Mouse (Mus musculus) kidney, embryonic 16.5 days (tissue): ENCODE measurements around the gene Pla2g2e. TPM values are rescaled to one million over a fixed set of nuclear protein-coding genes. Genes with fewer than 3 reads are reported as not detected.

Source experiments
- ATAC-seq: fragments of 200-750 bp; cut with Nextera tagmentation; 2 replicates; pipeline ENCODE4 v1.8.0; 2017; ENCODE audit warnings: moderate TSS enrichment; ENCODE audit not compliant: low FRiP score, low TSS enrichment
- H3K27ac ChIP-seq: fragments of 300-500 bp; sonication (generic); 2 replicates; pipeline ENCODE4 v1.5.1; 2014; ENCODE audit warnings: low read length
- H3K27me3 ChIP-seq: fragments of 300-500 bp; sonication (generic); 2 replicates; pipeline ENCODE4 v1.6.1; 2014; ENCODE audit warnings: low read length, control low read depth, mixed read lengths; ENCODE audit not compliant: insufficient read depth
- H3K36me3 ChIP-seq: fragments of 300-500 bp; sonication (generic); 2 replicates; pipeline ENCODE4 v1.6.1; 2014; ENCODE audit warnings: low read length, control low read depth, mixed read lengths; ENCODE audit not compliant: insufficient read depth
- H3K4me1 ChIP-seq: fragments of 300-500 bp; sonication (generic); 2 replicates; pipeline ENCODE4 v1.6.1; 2014; ENCODE audit warnings: low read length, control low read depth, mixed read lengths; ENCODE audit not compliant: insufficient read depth
- H3K4me2 ChIP-seq: fragments of 300-500 bp; sonication (generic); replicated peaks from 2 replicates; pipeline ENCODE4 v1.6.1; 2014; ENCODE audit warnings: low read depth, low read length
- H3K4me3 ChIP-seq: fragments of 300-500 bp; sonication (generic); 2 replicates; pipeline ENCODE4 v1.5.1; 2014; ENCODE audit warnings: mild to moderate bottlenecking, low read length
- H3K9ac ChIP-seq: fragments of 300-500 bp; sonication (generic); replicated peaks from 2 replicates; pipeline ENCODE4 v1.6.1; 2014; ENCODE audit warnings: low read length
- H3K9me3 ChIP-seq: fragments of 300-500 bp; sonication (generic); 2 replicates; pipeline ENCODE4 v1.6.1; 2016; ENCODE audit warnings: low read length, control low read depth
- WGBS: fragments of 180-500 bp; shearing (Covaris S2); extraction: QIAGEN DNeasy Blood & Tissue Kit; methylation state at CpG from one replicate; pipeline ENCODE4 v1.1.7; 2014; 5-methylcytosine and 5-hydroxymethylcytosine counted together
- polyA plus RNA-seq: library from polyadenylated mRNA; unstranded; fragments of >200 nt; fragmentation: Nextera tagmentation; extraction: Ambion mirVana; gene quantifications from 2 replicates; pipeline ENCODE4 v1.2.1, GENCODE M21; 2015

The Pla2g2e gene
- 0.35 and 0.55 TPM in 2 replicates for polyA plus RNA-seq

GRCm38 (mm10) chr4:138877731-138878130 is at the start of gene Pla2g2e:
Gene Pla2g2e, plus strand, starts transcription at chr4:138877942.
- H3K9ac ChIP-seq = no peak within 1 kb of the TSS
- 59% methylated on average over 4 of the region's 4 CpGs for WGBS
- no peaks in the 10 kb centered on the region for H3K36me3 ChIP-seq
- H3K9me3 ChIP-seq = no peaks in the 10 kb centered on the region
- peak; percentile 19; the same call in 1 of the 2 replicates for ATAC-seq
- no peak within 1 kb of the TSS for H3K4me2 ChIP-seq
- no peak within 1 kb of the TSS for H3K4me3 ChIP-seq
- peaks cover 21% of the 10 kb centered on the region for H3K4me1 ChIP-seq
- H3K27me3 ChIP-seq = no peaks in the 10 kb centered on the region
- no peak within 1 kb of the TSS for H3K27ac ChIP-seq

GRCm38 (mm10) chr4:138839806-138840205 is 37.9 kb upstream of the Pla2g2e start:
- Histone ChIP-seq H3K4me2 (no peak overlapping the region), H3K9ac (no peak overlapping the region), H3K9me3 (peaks cover 8% of the 10 kb centered on the region), H3K27me3 (no peaks in the 10 kb centered on the region), H3K4me3 (no peak overlapping the region), H3K27ac (no peak overlapping the region), H3K4me1 (no peaks in the 10 kb centered on the region), H3K36me3 (0 out of 2 replicates have a peak, but pooled peaks cover 2% of the 10 kb centered on the region)
- 73% methylated on average over 6 of the region's 6 CpGs for WGBS
- ATAC-seq = no peak

- no peaks in the 10 kb centered on the region for H3K27me3 ChIP-seq
- H3K9ac ChIP-seq = no peak overlapping the region
- 0 out of 2 replicates have a peak, but pooled peaks cover 2% of the 10 kb centered on the region for H3K36me3 ChIP-seq
- 81% methylated on average over 8 of the region's 8 CpGs for WGBS
- H3K4me2 ChIP-seq = no peak overlapping the region
- no peak overlapping the region for H3K27ac ChIP-seq
- no peak overlapping the region for H3K4me3 ChIP-seq
- no peaks in the 10 kb centered on the region for H3K4me1 ChIP-seq
- no peak for ATAC-seq
- H3K9me3 ChIP-seq = peaks cover 12% of the 10 kb centered on the region
Measured at GRCm38 (mm10) chr4:138840726-138841125, 37.0 kb upstream of the Pla2g2e start.

- peaks cover 12% of the 10 kb centered on the region for H3K9me3 ChIP-seq
- H3K27me3 ChIP-seq = no peaks in the 10 kb centered on the region
- H3K4me2 ChIP-seq = no peak overlapping the region
- no peak overlapping the region for H3K4me3 ChIP-seq
- ATAC-seq = no peak
- H3K4me1 ChIP-seq = no peaks in the 10 kb centered on the region
- 0 out of 2 replicates have a peak, but pooled peaks cover 2% of the 10 kb centered on the region for H3K36me3 ChIP-seq
- WGBS = 85% methylated on average over 7 of the region's 7 CpGs
- no peak overlapping the region for H3K27ac ChIP-seq
- no peak overlapping the region for H3K9ac ChIP-seq
Measured at GRCm38 (mm10) chr4:138841386-138841785, 36.4 kb upstream of the Pla2g2e start.

GRCm38 (mm10) chr4:138851463-138851862 is 26.3 kb upstream of the Pla2g2e start:
- H3K9ac ChIP-seq = no peak overlapping the region
- H3K27me3 ChIP-seq = no peaks in the 10 kb centered on the region
- no peaks in the 10 kb centered on the region for H3K4me1 ChIP-seq
- H3K36me3 ChIP-seq = no peaks in the 10 kb centered on the region
- H3K4me2 ChIP-seq = no peak overlapping the region
- WGBS = 3% methylated on average over 4 of the region's 4 CpGs
- H3K27ac ChIP-seq = no peak overlapping the region
- H3K9me3 ChIP-seq = no peaks in the 10 kb centered on the region
- peak; percentile 67; the same call in 1 of the 2 replicates for ATAC-seq
- H3K4me3 ChIP-seq = no peak overlapping the region

- Histone ChIP-seq H3K9me3 (no peaks in the 10 kb centered on the region), H3K4me3 (no peak overlapping the region), H3K4me1 (no peaks in the 10 kb centered on the region), H3K4me2 (no peak overlapping the region), H3K27ac (no peak overlapping the region), H3K36me3 (no peaks in the 10 kb centered on the region), H3K27me3 (no peaks in the 10 kb centered on the region), H3K9ac (no peak overlapping the region)
- ATAC-seq = no peak
- 72% methylated on average over 6 of the region's 6 CpGs for WGBS
Measured at GRCm38 (mm10) chr4:138852961-138853360, 24.8 kb upstream of the Pla2g2e start.

- no peaks in the 10 kb centered on the region for H3K9me3 ChIP-seq
- no peak overlapping the region for H3K9ac ChIP-seq
- H3K27me3 ChIP-seq = no peaks in the 10 kb centered on the region
- H3K36me3 ChIP-seq = no peaks in the 10 kb centered on the region
- H3K27ac ChIP-seq = no peak overlapping the region
- WGBS = 89% methylated on average over 9 of the region's 9 CpGs
- no peaks in the 10 kb centered on the region; the same call in 1 of the 2 replicates for H3K4me1 ChIP-seq
- no peak overlapping the region for H3K4me2 ChIP-seq
- no peak overlapping the region for H3K4me3 ChIP-seq
- ATAC-seq = no peak
Measured at GRCm38 (mm10) chr4:138855092-138855632, 22.6 kb upstream of the Pla2g2e start.

GRCm38 (mm10) chr4:138856491-138856890 is 21.3 kb upstream of the Pla2g2e start:
- H3K4me2 ChIP-seq = no peak overlapping the region
- no peaks in the 10 kb centered on the region for H3K27me3 ChIP-seq
- H3K4me1 ChIP-seq = no peaks in the 10 kb centered on the region; the same call in 1 of the 2 replicates
- ATAC-seq = no peak
- no peaks in the 10 kb centered on the region for H3K36me3 ChIP-seq
- no peak overlapping the region for H3K4me3 ChIP-seq
- WGBS = 21% methylated on average over 7 of the region's 7 CpGs
- H3K9ac ChIP-seq = no peak overlapping the region
- no peak overlapping the region for H3K27ac ChIP-seq
- no peaks in the 10 kb centered on the region for H3K9me3 ChIP-seq

GRCm38 (mm10) chr4:138857576-138857975 is 20.2 kb upstream of the Pla2g2e start:
- Histone ChIP-seq H3K27me3 (no peaks in the 10 kb centered on the region), H3K4me1 (no peaks in the 10 kb centered on the region; the same call in 1 of the 2 replicates), H3K36me3 (no peaks in the 10 kb centered on the region), H3K9ac (no peak overlapping the region), H3K9me3 (no peaks in the 10 kb centered on the region), H3K27ac (no peak overlapping the region), H3K4me2 (no peak overlapping the region), H3K4me3 (no peak overlapping the region)
- ATAC-seq = no peak
- 88% methylated on average over 10 of the region's 10 CpGs for WGBS

- no peaks in the 10 kb centered on the region for H3K27me3 ChIP-seq
- H3K4me3 ChIP-seq = no peak overlapping the region
- no peak overlapping the region for H3K4me2 ChIP-seq
- WGBS = 83% methylated on average over 15 of the region's 15 CpGs
- no peaks in the 10 kb centered on the region for H3K9me3 ChIP-seq
- no peaks in the 10 kb centered on the region; the same call in 1 of the 2 replicates for H3K4me1 ChIP-seq
- ATAC-seq = no peak; the same call in 1 of the 2 replicates
- no peak overlapping the region for H3K27ac ChIP-seq
- no peak overlapping the region for H3K9ac ChIP-seq
- H3K36me3 ChIP-seq = no peaks in the 10 kb centered on the region
Measured at GRCm38 (mm10) chr4:138858446-138858845, 19.3 kb upstream of the Pla2g2e start.
